Mouse (Mus musculus): Measurements from ENCODE around the gene AC161166.1. TPM values are rescaled to one million over a fixed set of nuclear protein-coding genes. Genes with fewer than 3 reads are reported as not detected.

AC161166.1 gene
- polyA plus RNA-seq, 1 experiment from 2014 or later = 0.33 TPM

DNA sequence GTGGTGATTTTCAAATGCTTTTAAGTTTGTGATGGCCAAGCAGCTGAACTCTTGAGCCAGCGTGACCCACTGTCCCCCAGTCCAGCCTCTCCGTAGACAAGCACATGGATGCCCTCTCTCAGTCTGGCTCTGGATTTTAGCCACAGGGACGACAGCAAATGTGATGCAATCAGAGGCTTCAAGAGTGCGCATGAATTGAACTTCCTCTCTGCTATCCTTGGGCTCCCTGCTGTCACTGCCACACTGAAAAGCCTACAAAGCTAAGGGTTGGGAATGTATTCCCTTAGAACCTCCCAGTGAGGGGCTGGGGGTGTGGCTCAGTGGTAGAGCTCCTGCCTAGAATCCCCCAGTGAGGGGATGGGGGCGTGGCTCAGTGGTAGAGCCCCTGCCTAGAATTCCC lies 26.4 kb upstream of the AC161166.1 start:
- WGBS = 78% methylated on average over 5 of the region's 5 CpGs
- Histone ChIP-seq H3K4me1 (replicated peaks; ENCODE audit: control insufficient read depth, insufficient read depth, low read length) (no peaks in the 10 kb centered on the region), H3K4me2 (ENCODE audit: low read depth, low read length) (no peak overlapping the region), H3K9ac (ENCODE audit: low read length) (no peak overlapping the region), H3K4me3 (ENCODE audit: low read length) (no peak overlapping the region), H3K9me3 (ENCODE audit: control insufficient read depth, low read length) (no peaks in the 10 kb centered on the region), H3K27ac (ENCODE audit: low read length) (no peak overlapping the region), H3K27me3 (ENCODE audit: control insufficient read depth, insufficient read depth, low read depth, low read length) (no peaks in the 10 kb centered on the region), H3K36me3 (ENCODE audit: control insufficient read depth, insufficient read depth, low read length) (peaks cover 13% of the 10 kb centered on the region)
- ATAC-seq (ENCODE audit: low read depth) = no peak

DNA sequence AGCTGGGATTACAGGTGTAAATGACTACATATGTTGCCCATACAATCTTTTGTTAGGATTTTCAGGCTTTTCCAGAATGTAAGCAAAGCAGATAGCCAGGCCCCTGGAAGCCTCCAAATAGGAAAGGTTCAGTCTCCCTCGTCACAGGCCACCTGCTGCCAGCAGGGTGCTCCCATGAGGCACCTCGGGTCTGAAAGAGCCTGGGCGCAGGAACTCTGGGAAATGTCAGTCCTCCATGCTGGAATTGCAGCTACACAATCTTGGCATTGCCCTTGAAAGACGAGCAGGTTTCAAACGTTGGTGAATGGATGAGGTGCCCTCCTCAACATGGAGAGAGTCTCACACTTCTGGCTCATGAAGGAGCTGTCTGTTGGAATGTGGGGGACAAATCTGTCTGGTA lies 25.9 kb upstream of the AC161166.1 start:
- Histone ChIP-seq H3K36me3 (ENCODE audit: control insufficient read depth, insufficient read depth, low read length) (peaks cover 19% of the 10 kb centered on the region), H3K27ac (ENCODE audit: low read length) (no peak overlapping the region), H3K27me3 (ENCODE audit: control insufficient read depth, insufficient read depth, low read depth, low read length) (no peaks in the 10 kb centered on the region), H3K4me3 (ENCODE audit: low read length) (no peak overlapping the region), H3K4me1 (replicated peaks; ENCODE audit: control insufficient read depth, insufficient read depth, low read length) (no peaks in the 10 kb centered on the region), H3K9ac (ENCODE audit: low read length) (no peak overlapping the region), H3K9me3 (ENCODE audit: control insufficient read depth, low read length) (no peaks in the 10 kb centered on the region), H3K4me2 (ENCODE audit: low read depth, low read length) (no peak overlapping the region)
- ATAC-seq (ENCODE audit: low read depth) = no peak
- 32% methylated on average over 5 of the region's 5 CpGs for WGBS

DNA sequence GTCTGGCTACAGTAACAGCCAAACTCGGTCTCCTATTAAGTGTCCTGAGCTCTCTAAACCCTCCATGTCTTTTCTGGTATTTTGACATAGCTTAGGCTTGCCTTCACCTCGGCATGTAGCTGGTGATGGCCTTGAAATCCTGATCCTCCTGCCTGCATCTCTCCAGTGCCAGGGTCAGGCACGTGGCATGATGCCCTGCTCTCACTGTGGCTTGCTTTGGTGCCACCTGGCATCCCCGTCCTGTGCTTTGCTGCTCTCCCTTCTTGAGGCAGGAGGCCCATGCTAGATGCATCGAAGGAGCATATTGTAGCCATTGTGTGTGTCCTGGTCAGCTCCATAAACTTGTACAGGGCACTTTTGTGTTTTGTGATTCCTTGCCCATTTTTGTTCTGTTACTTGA lies 25.3 kb upstream of the AC161166.1 start:
- Histone ChIP-seq H3K36me3 (ENCODE audit: control insufficient read depth, insufficient read depth, low read length) (peaks cover 21% of the 10 kb centered on the region), H3K27me3 (ENCODE audit: control insufficient read depth, insufficient read depth, low read depth, low read length) (no peaks in the 10 kb centered on the region), H3K4me3 (ENCODE audit: low read length) (no peak overlapping the region), H3K27ac (ENCODE audit: low read length) (no peak overlapping the region), H3K4me2 (ENCODE audit: low read depth, low read length) (no peak overlapping the region), H3K4me1 (replicated peaks; ENCODE audit: control insufficient read depth, insufficient read depth, low read length) (no peaks in the 10 kb centered on the region), H3K9ac (ENCODE audit: low read length) (no peak overlapping the region), H3K9me3 (ENCODE audit: control insufficient read depth, low read length) (no peaks in the 10 kb centered on the region)
- no peak for ATAC-seq (ENCODE audit: low read depth)
- WGBS = 71% methylated on average over 5 of the region's 5 CpGs

DNA sequence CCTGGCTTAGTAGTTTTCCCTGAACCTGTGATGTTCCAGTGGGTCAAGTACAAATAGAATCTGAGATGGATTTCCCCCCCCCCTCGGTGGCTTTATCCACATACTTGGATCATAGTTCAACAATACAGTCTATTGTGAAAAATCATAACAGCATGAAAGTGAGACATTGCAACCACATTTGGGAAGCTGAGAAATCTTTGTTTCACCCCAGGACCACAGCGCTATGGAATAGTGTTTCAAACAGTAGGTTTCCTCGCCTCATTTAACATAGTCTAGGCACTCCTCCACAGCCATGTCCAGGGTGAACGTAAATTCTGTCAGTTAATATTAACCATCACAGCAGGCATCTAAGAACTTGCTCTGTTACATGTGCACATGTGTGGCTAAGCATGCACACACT lies 24.8 kb upstream of the AC161166.1 start:
- ATAC-seq (ENCODE audit: low read depth) = no peak
- H3K27me3 ChIP-seq (ENCODE audit: control insufficient read depth, insufficient read depth, low read depth, low read length) = no peaks in the 10 kb centered on the region
- no peak overlapping the region for H3K27ac ChIP-seq (ENCODE audit: low read length)
- H3K9ac ChIP-seq (ENCODE audit: low read length) = no peak overlapping the region
- no peak overlapping the region for H3K4me3 ChIP-seq (ENCODE audit: low read length)
- 81% methylated on average over 4 of the region's 4 CpGs for WGBS
- no peaks in the 10 kb centered on the region for H3K9me3 ChIP-seq (ENCODE audit: control insufficient read depth, low read length)
- H3K4me1 ChIP-seq (replicated peaks; ENCODE audit: control insufficient read depth, insufficient read depth, low read length) = peaks cover 3% of the 10 kb centered on the region
- H3K36me3 ChIP-seq (ENCODE audit: control insufficient read depth, insufficient read depth, low read length) = peaks cover 21% of the 10 kb centered on the region
- no peak overlapping the region for H3K4me2 ChIP-seq (ENCODE audit: low read depth, low read length)

DNA sequence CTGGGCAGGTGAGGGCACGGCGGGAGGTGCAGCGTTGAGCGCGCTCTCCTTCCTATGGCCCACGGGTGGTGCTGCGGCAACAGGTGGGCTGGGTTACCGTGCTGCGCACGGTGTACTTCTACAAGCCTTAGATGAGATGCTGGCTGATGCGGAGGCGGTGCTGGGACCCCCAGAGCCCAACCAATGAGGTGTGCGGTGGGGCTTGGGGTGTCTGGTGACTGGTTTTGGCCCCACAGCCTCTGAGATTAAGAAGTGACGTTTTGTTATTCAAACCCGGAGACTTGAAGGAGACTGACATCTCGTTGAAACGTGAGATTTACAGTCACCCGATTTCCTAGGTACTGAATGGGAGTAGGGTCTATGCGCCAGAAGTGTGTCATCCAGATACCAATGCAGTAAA lies 22.0 kb upstream of the AC161166.1 start:
- peaks cover 11% of the 10 kb centered on the region for H3K4me1 ChIP-seq (replicated peaks; ENCODE audit: control insufficient read depth, insufficient read depth, low read length)
- H3K27me3 ChIP-seq (ENCODE audit: control insufficient read depth, insufficient read depth, low read depth, low read length) = no peaks in the 10 kb centered on the region
- H3K4me2 ChIP-seq (ENCODE audit: low read depth, low read length) = no peak overlapping the region
- WGBS = 47% methylated on average over 17 of the region's 19 CpGs
- H3K9ac ChIP-seq (ENCODE audit: low read length) = no peak overlapping the region
- ATAC-seq (ENCODE audit: low read depth) = no peak
- H3K36me3 ChIP-seq (ENCODE audit: control insufficient read depth, insufficient read depth, low read length) = peaks cover 21% of the 10 kb centered on the region
- H3K27ac ChIP-seq (ENCODE audit: low read length) = no peak overlapping the region
- H3K9me3 ChIP-seq (ENCODE audit: control insufficient read depth, low read length) = no peaks in the 10 kb centered on the region
- no peak overlapping the region for H3K4me3 ChIP-seq (ENCODE audit: low read length)

DNA sequence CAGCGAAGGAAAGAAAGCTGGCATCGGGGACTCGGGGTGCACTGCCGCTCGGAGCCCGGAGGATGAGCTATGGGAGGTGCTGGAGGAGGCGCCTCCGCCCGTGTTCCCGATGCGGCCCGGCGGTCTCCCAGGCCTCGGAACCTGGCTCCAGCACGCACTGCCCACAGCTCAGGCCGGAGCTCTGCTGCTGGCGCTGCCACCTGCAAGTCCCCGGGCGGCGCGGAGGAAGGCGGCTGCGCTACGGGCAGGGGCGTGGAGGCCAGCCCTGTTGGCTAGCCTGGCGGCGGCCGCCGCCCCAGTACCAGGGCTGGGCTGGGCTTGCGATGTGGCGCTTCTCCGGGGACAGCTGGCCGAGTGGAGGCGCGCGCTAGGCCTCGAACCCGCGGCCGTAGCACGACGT lies 21.6 kb upstream of the AC161166.1 start:
- no peak overlapping the region for H3K9ac ChIP-seq (ENCODE audit: low read length)
- H3K27ac ChIP-seq (ENCODE audit: low read length) = no peak overlapping the region
- H3K4me2 ChIP-seq (ENCODE audit: low read depth, low read length) = no peak overlapping the region
- H3K9me3 ChIP-seq (ENCODE audit: control insufficient read depth, low read length) = no peaks in the 10 kb centered on the region
- peaks cover 21% of the 10 kb centered on the region for H3K36me3 ChIP-seq (ENCODE audit: control insufficient read depth, insufficient read depth, low read length)
- no peak overlapping the region for H3K4me3 ChIP-seq (ENCODE audit: low read length)
- WGBS = 56% methylated on average over 24 of the region's 42 CpGs
- no peaks in the 10 kb centered on the region for H3K27me3 ChIP-seq (ENCODE audit: control insufficient read depth, insufficient read depth, low read depth, low read length)
- peaks cover 13% of the 10 kb centered on the region for H3K4me1 ChIP-seq (replicated peaks; ENCODE audit: control insufficient read depth, insufficient read depth, low read length)
- no peak for ATAC-seq (ENCODE audit: low read depth)

DNA sequence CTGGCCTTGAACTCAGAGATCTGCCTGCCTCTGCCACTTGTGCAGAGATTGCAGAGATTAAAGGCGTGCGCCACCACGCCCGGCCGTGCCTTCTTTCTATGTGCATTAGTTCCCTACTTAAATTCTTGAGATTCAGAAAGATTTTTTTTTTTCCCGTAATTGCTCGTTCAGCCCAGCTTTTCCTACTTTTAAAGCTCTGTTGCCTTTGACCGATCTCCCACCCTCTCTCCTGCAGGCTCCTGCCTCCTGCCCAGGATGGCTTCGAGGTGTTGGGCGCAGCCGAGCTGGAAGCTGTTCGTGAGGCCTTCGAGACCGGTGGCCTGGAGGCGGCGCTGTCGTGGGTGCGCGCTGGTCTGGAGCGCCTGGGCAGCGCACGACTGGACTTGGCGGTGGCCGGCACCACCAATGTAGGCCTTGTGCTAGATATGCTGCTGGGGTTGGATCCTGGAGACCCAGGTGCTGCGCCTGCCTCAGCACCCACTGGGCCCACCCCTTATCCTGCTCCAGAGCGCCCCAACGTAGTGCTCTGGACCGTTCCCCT lies 20.8 kb upstream of the AC161166.1 start:
- no peaks in the 10 kb centered on the region for H3K9me3 ChIP-seq (ENCODE audit: control insufficient read depth, low read length)
- no peak overlapping the region for H3K9ac ChIP-seq (ENCODE audit: low read length)
- no peak overlapping the region for H3K4me3 ChIP-seq (ENCODE audit: low read length)
- WGBS = 84% methylated on average over 28 of the region's 28 CpGs
- ATAC-seq (ENCODE audit: low read depth) = no peak
- H3K27ac ChIP-seq (ENCODE audit: low read length) = no peak overlapping the region
- H3K4me2 ChIP-seq (ENCODE audit: low read depth, low read length) = no peak overlapping the region
- peaks cover 21% of the 10 kb centered on the region for H3K36me3 ChIP-seq (ENCODE audit: control insufficient read depth, insufficient read depth, low read length)
- H3K27me3 ChIP-seq (ENCODE audit: control insufficient read depth, insufficient read depth, low read depth, low read length) = no peaks in the 10 kb centered on the region
- peaks cover 13% of the 10 kb centered on the region for H3K4me1 ChIP-seq (replicated peaks; ENCODE audit: control insufficient read depth, insufficient read depth, low read length)

DNA sequence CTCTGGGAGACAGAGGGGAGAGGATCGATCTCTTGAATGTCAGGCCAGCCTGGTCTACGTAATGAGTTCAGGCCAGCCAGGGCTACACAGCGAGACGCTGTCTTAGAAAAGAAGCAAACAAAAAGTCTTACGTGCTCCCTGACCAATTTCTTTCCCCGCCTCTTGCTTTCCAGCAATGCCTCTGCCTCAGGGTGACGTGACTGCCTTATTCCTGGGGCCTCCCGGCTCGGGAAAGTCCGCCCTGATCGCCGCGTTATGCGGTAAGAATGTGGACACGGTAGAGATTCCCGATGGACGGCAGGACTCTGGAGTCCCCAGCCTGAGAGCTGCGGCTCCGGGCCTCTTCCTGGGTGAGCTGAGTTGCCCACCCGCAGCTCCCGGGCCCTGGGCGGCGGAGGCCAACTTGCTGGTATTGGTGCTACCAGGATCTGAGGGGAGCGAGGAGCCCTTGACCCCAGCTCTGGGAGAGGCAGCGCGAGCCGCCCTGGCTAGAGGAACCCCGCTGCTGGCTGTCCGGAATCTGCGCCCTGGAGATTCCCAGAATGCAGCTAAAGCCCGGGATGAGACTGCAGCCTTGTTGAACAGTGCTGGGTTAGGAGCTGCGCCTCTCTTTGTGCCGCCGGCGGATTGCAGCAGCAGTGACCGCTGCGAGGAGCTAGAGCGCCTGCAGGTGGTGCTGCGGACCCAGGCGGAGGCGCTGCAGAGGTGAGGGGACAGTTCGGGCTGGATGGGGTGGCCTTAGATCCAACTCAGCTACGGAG lies 19.1 kb upstream of the AC161166.1 start:
- H3K4me2 ChIP-seq (ENCODE audit: low read depth, low read length) = peak overlapping the region; percentile 95
- no peaks in the 10 kb centered on the region for H3K9me3 ChIP-seq (ENCODE audit: control insufficient read depth, low read length)

DNA sequence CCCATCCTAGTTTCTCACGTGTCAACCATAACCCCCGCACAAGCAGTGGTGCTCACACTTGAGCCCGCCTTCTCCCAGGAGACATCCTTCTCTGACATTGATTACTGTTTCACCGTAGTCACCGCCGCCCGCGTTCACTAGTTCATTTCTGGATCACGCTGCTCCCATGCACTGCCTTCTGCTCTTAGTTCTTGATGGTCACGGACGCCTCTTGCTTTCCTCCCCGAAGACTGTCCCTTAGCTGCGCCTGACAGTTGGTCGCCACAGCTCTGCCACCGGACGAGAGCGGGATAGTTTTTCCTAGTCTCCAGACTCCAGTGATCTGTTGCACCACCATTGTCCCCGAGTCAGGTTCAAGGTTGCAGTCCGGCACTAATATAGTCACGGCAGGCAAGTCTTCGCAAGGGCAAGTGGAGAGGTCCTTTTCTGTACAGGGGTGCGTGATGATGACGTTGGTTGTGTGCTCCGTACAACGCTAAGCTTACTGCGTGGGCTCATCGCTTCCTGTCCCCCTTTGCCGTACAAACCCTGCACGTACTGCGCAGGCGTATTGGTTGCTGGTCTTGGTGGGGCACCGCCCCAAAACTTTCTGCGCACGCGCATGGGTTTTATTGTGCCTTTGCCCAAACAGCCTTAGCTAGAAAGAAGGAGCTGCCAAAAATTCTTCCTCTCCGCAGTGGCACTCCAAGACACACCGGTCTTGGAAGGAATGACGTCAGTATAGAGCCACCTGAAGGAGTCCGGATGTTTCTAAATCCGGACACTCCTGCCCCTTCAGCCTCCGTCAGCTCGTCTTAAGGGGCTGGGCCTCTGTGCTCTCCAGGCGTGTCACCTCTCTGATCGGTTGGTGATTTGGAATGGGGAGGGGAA lies 18.0 kb upstream of the AC161166.1 start, which contains the start of gene Irgq:
Irgq (plus strand) TSS at position 628 of the 870 bp plus-strand sequence.
- Histone ChIP-seq H3K9me3 (ENCODE audit: control insufficient read depth, low read length) (no peaks in the 10 kb centered on the region), H3K4me1 (replicated peaks; ENCODE audit: control insufficient read depth, insufficient read depth, low read length) (peaks cover 13% of the 10 kb centered on the region), H3K9ac (ENCODE audit: low read length) (peak within 1 kb of the TSS; percentile 88), H3K4me2 (ENCODE audit: low read depth, low read length) (peak within 1 kb of the TSS; percentile 95), H3K27me3 (ENCODE audit: control insufficient read depth, insufficient read depth, low read depth, low read length) (no peaks in the 10 kb centered on the region), H3K27ac (ENCODE audit: low read length) (peak within 1 kb of the TSS; percentile 82), H3K4me3 (ENCODE audit: low read length) (peak within 1 kb of the TSS; percentile 62), H3K36me3 (ENCODE audit: control insufficient read depth, insufficient read depth, low read length) (peaks cover 17% of the 10 kb centered on the region)
- ATAC-seq (ENCODE audit: low read depth) = peak; percentile 96
- WGBS = under 1% methylated on average over 44 of the region's 44 CpGs

More for the DNA sequence above, 19.1 kb upstream of the AC161166.1 start:
- no peaks in the 10 kb centered on the region for H3K27me3 ChIP-seq (ENCODE audit: control insufficient read depth, insufficient read depth, low read depth, low read length)
- H3K4me1 ChIP-seq (replicated peaks; ENCODE audit: control insufficient read depth, insufficient read depth, low read length) = peaks cover 13% of the 10 kb centered on the region
- H3K36me3 ChIP-seq (ENCODE audit: control insufficient read depth, insufficient read depth, low read length) = peaks cover 21% of the 10 kb centered on the region
- peak overlapping the region; percentile 62 for H3K4me3 ChIP-seq (ENCODE audit: low read length)
- peak overlapping the region; percentile 88 for H3K9ac ChIP-seq (ENCODE audit: low read length)
- peak; percentile 64 for ATAC-seq (ENCODE audit: low read depth)
- H3K27ac ChIP-seq (ENCODE audit: low read length) = peak overlapping the region; percentile 82
- WGBS = 1% methylated on average over 43 of the region's 43 CpGs

All from lung, embryonic 16.5 days (tissue).